ENCODE assay signal across 8 mouse cellular contexts in genomic region chr5:21785776-21786175, GRCm38 (mm10). TPM values are rescaled to one million over a fixed set of nuclear protein-coding genes. Genes with fewer than 3 reads are reported as not detected.
DNase-seq lines count a peak whose midpoint lies in the region; ATAC-seq and TF ChIP-seq lines count a peak whose summit lies in the region.

No protein-coding gene starts in this region.

- no peak overlapping the region for H3K4me3 ChIP-seq in thymus, adult 2 months (ENCODE audit: control insufficient read depth, insufficient read depth, low read length)
- peak overlapping the region; percentile 97 for H3K4me3 ChIP-seq in limb, embryonic 14.5 days (replicated peaks; ENCODE audit: low read length)

- no peak for TF ChIP-seq POLR2A in thymus, adult 2 months (IDR thresholded peaks at IDR 0.05; ENCODE audit: control insufficient read depth, extremely low read depth, insufficient read depth, low read length, poor library complexity)
- TF ChIP-seq POLR2A in limb, embryonic 14.5 days (IDR thresholded peaks at IDR 0.05; ENCODE audit: borderline replicate concordance, extremely low read depth, insufficient read depth, insufficient read length) = no peak

- H3K27ac ChIP-seq in thymus, adult 2 months (ENCODE audit: control insufficient read depth, insufficient read depth, low read length) = no peak overlapping the region
- H3K27ac ChIP-seq in limb, embryonic 14.5 days (replicated peaks; ENCODE audit: low read depth, low read length) = no peak overlapping the region

- H3K36me3 ChIP-seq in thymus, adult 2 months (ENCODE audit: control insufficient read depth, insufficient read depth, low read length) = peaks cover 21% of the 10 kb centered on the region
- H3K36me3 ChIP-seq in limb, embryonic 14.5 days (ENCODE audit: control insufficient read depth, insufficient read depth, low read length) = peaks cover 26% of the 10 kb centered on the region

- peak overlapping the region; percentile 72 for H3K4me2 ChIP-seq in limb, embryonic 14.5 days (replicated peaks; ENCODE audit: low read depth, low read length, severe bottlenecking)

- H3K27me3 ChIP-seq in thymus, adult 2 months (ENCODE audit: control insufficient read depth, insufficient read depth, low read length) = no peaks in the 10 kb centered on the region
- H3K27me3 ChIP-seq in limb, embryonic 14.5 days (ENCODE audit: control insufficient read depth, insufficient read depth, low read length) = no peaks in the 10 kb centered on the region

- no peaks in the 10 kb centered on the region for H3K9me3 ChIP-seq in limb, embryonic 14.5 days (ENCODE audit: control insufficient read depth, low read length)

- no peak overlapping the region for H3K9ac ChIP-seq in limb, embryonic 14.5 days (ENCODE audit: low read depth, low read length, severe bottlenecking)

- peaks cover 5% of the 10 kb centered on the region; the same call in 1 of the 2 replicates for H3K4me1 ChIP-seq in thymus, adult 2 months (replicated peaks; ENCODE audit: control insufficient read depth, insufficient read depth, low read length)
- H3K4me1 ChIP-seq in limb, embryonic 14.5 days (ENCODE audit: control insufficient read depth, insufficient read depth, low read length) = peaks cover 11% of the 10 kb centered on the region; the same call in 1 of the 2 replicates

- peak; percentile 5 for DNase-seq in embryo, embryonic 10.5 days (ENCODE audit: low spot score)
- no peak for DNase-seq in embryo, embryonic 9.5 days (ENCODE audit: extremely low spot score)
- peak; percentile 12 for DNase-seq in thymus, postnatal 4 days
- DNase-seq in thymus, adult 2 months = no peak
- DNase-seq in limb, embryonic 14.5 days (ENCODE audit: low spot score) = no peak
- no peak for DNase-seq in right cerebral cortex, postnatal 14 days
- no peak for DNase-seq in natural killer cell, adult 2 months (ENCODE audit: low spot score in 2 of 2)

- ATAC-seq in limb, embryonic 14.5 days (ENCODE audit: low FRiP score, low read depth) = no peak
- ATAC-seq in CD4-positive, CD25-positive, alpha-beta regulatory T cell, adult 4 months = no peak

- 84% methylated on average over 7 of the region's 7 CpGs for WGBS in thymus, adult 2 months
- 81% methylated on average over 7 of the region's 7 CpGs for WGBS in limb, embryonic 14.5 days

- no peak for TF ChIP-seq CTCF in thymus, adult 2 months (IDR thresholded peaks at IDR 0.05; ENCODE audit: borderline replicate concordance, control insufficient read depth, extremely low read depth, insufficient read depth, low read length, poor library complexity)

RNA-seq across cellular contexts. Expression of gene Psmc2, which starts 0.7 kb away (rescaled TPM):
- polyA plus RNA-seq in thymus, adult 2 months (2012; rRNA removed) = 25.3 and 27.2 TPM in 2 replicates
- 64.9 and 89.1 TPM in 2 replicates for polyA plus RNA-seq in limb, embryonic 14.5 days (2012; rRNA removed)
- 165 and 174 TPM in 2 replicates for polyA plus RNA-seq in limb, embryonic 14.5 days (2014; fragmentation: Nextera tagmentation; extraction: Ambion mirVana)
- 100 to 1,000 TPM; 147 to 164 TPM for polyA plus RNA-seq in CD4-positive, CD25-positive, alpha-beta regulatory T cell, adult 4 months (2017; shearing (Covaris generic))

RNA-seq across cellular contexts. Expression of gene Dnajc2, which starts 0.7 kb away (rescaled TPM):
- polyA plus RNA-seq in thymus, adult 2 months (2012; rRNA removed) = 17.0 and 27.0 TPM in 2 replicates
- polyA plus RNA-seq in limb, embryonic 14.5 days (2012; rRNA removed) = 12.4 and 25.4 TPM in 2 replicates
- polyA plus RNA-seq in limb, embryonic 14.5 days (2014; fragmentation: Nextera tagmentation; extraction: Ambion mirVana) = 60.2 and 61.1 TPM in 2 replicates
- polyA plus RNA-seq in CD4-positive, CD25-positive, alpha-beta regulatory T cell, adult 4 months (2017; shearing (Covaris generic)) = 10 to 100 TPM; 30.4 to 37.1 TPM

RNA-seq across cellular contexts. Expression of gene Pmpcb, which starts 48.8 kb away (rescaled TPM):
- 29.3 and 34.0 TPM in 2 replicates for polyA plus RNA-seq in thymus, adult 2 months (2012; rRNA removed)
- polyA plus RNA-seq in limb, embryonic 14.5 days (2012; rRNA removed) = 63.2 and 80.0 TPM in 2 replicates
- polyA plus RNA-seq in limb, embryonic 14.5 days (2014; fragmentation: Nextera tagmentation; extraction: Ambion mirVana) = 82.7 and 85.1 TPM in 2 replicates
- polyA plus RNA-seq in CD4-positive, CD25-positive, alpha-beta regulatory T cell, adult 4 months (2017; shearing (Covaris generic)) = 10 to 100 TPM; 81.7 to 86.2 TPM

Comparison
In these comparisons a context has a peak if more than half of its experiments do, and no peak if none do; other contexts are left out.
1. DNase-seq: peak in embryo, embryonic 10.5 days (single experiment) and thymus, postnatal 4 days (single experiment); none in embryo, embryonic 9.5 days (single experiment), thymus, adult 2 months (single experiment), limb, embryonic 14.5 days (single experiment), right cerebral cortex, postnatal 14 days (single experiment) and natural killer cell, adult 2 months (0 of 2).